Mouse (Mus musculus) embryonic fibroblast, embryonic 13.5 days (primary cell): Measurements from ENCODE around the gene Acvr2a.

Source experiments
- CTCF ChIP-seq: IDR thresholded peaks from 2 replicates; pipeline ENCODE4 v1.5.1; 2011; ENCODE audit warnings: mild to moderate bottlenecking, control low read depth, low read length, moderate library complexity, borderline replicate concordance; ENCODE audit not compliant: insufficient read depth
- POLR2A ChIP-seq: IDR thresholded peaks from 2 replicates; pipeline ENCODE4 v1.6.1; 2011; ENCODE audit warnings: low read depth, mild to moderate bottlenecking, control low read depth, low read length, moderate library complexity

DNA sequence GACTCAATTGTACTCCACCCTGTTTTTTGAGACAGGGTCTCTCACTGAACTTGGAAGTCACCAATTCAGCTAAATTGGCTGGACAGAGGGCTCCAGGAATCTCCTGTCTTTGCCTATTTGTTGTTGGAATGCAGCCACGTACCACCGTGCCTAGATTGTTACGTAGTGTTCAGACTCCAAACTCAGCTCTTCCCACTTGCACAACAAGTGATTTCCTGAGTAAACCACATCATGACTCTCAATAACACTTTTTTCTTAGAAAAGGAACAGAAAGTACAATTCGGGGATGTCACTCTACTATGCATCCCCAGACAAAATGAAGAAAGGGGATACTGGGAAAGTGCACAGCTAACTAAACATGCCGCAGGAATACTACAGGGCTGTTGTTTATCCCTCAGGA, 47.4 kb upstream of the Acvr2a start:
- no peak for TF ChIP-seq POLR2A
- no peak for TF ChIP-seq CTCF
